Mouse (Mus musculus) G1E (cell line): ENCODE results near the gene Gm45062. TPM values are rescaled to one million over a fixed set of nuclear protein-coding genes. Genes with fewer than 3 reads are reported as not detected.

Source experiments
- ATAC-seq: 2 replicates; pipeline ENCODE4 v1.8.0; 2016; ENCODE audit warnings: mild to moderate bottlenecking; ENCODE audit not compliant: insufficient number of reproducible peaks, poor library complexity, low FRiP score, severe bottlenecking; ENCODE audit errors: extremely low read depth
- DNase-seq: peaks from one replicate; pipeline ENCODE4 v3.0.0; 2012; ENCODE audit warnings: low spot score
- H3K27me3 ChIP-seq: 2 replicates; pipeline ENCODE4 v1.6.1; 2012; ENCODE audit warnings: mild to moderate bottlenecking, low read length, inconsistent platforms; ENCODE audit not compliant: insufficient read depth
- H3K36me3 ChIP-seq: replicated peaks from 2 replicates; pipeline ENCODE3; 2012; ENCODE audit warnings: mild to moderate bottlenecking, inconsistent platforms
- H3K4me1 ChIP-seq: 2 replicates; pipeline ENCODE4 v1.6.1; 2012; ENCODE audit warnings: low read depth, low read length, inconsistent platforms, mixed read lengths; ENCODE audit not compliant: insufficient read depth
- H3K4me3 ChIP-seq: 2 replicates; pipeline ENCODE4 v1.5.1; 2012; ENCODE audit warnings: low read depth, mild to moderate bottlenecking, inconsistent platforms, low read length, moderate library complexity, mixed read lengths
- H3K9me3 ChIP-seq: replicated peaks from 2 replicates; pipeline ENCODE4 v1.6.1; 2012; ENCODE audit warnings: inconsistent platforms
- CTCF ChIP-seq: IDR thresholded peaks from 2 replicates; pipeline ENCODE4 v1.5.1; 2012; ENCODE audit warnings: low read depth, low read length, inconsistent platforms, mixed read lengths
- GATA1 ChIP-seq: IDR thresholded peaks from 2 replicates; pipeline ENCODE4 v1.6.1; 2012; ENCODE audit warnings: borderline replicate concordance, low read length, inconsistent platforms, mixed read lengths
- GATA2 ChIP-seq: IDR thresholded peaks from 2 replicates; pipeline ENCODE4 v1.6.1; 2012; ENCODE audit warnings: low read depth, low read length, inconsistent platforms, borderline replicate concordance
- POLR2AphosphoS5 ChIP-seq: IDR thresholded peaks from 2 replicates; pipeline ENCODE4 v1.6.1; 2012; ENCODE audit warnings: low read depth, low read length, inconsistent platforms; ENCODE audit not compliant: insufficient replicate concordance
- TAL1 ChIP-seq: conservative IDR thresholded peaks from 2 replicates; pipeline ENCODE4 v1.6.1; 2012; ENCODE audit warnings: low read depth, low read length, inconsistent platforms, mixed read lengths
- polyA plus RNA-seq: library from polyadenylated mRNA; stranded (reverse); fragments of >175 nt; gene quantifications from 2 replicates; pipeline ENCODE4 v1.2.3, GENCODE M21; 2012
- total RNA-seq, 2 experiments: library from RNA; stranded (forward) in 1 of 2; stranded (reverse) in 1 of 2; fragments of 200-1000 nt in 1 of 2; fragments of >200 nt in 1 of 2; fragmentation: Nextera tagmentation in 1 of 2; gene quantifications; 2 replicates each; pipeline ENCODE4 v1.2.3; 2014 to 2017

The Gm45062 gene
- total and polyA plus RNA-seq, 3 experiments, result 57.6 to 88.3 TPM; not detected in 1

- no peak overlapping the region for H3K4me3 ChIP-seq
- peaks cover 4% of the 10 kb centered on the region for H3K36me3 ChIP-seq
- no peaks in the 10 kb centered on the region for H3K27me3 ChIP-seq
- no peak for ATAC-seq
- no peak for DNase-seq
- peaks cover 12% of the 10 kb centered on the region for H3K4me1 ChIP-seq
- no peak for TF ChIP-seq GATA1
- no peak for TF ChIP-seq CTCF
- TF ChIP-seq GATA2, result no peak
- TF ChIP-seq TAL1, result no peak
- TF ChIP-seq POLR2AphosphoS5, result no peak
- H3K9me3 ChIP-seq, result no peaks in the 10 kb centered on the region
These were observed 101.6 kb downstream of the Gm45062 start for GRCm38 (mm10) chr6:8360805-8361204.

- no peak for TF ChIP-seq POLR2AphosphoS5
- TF ChIP-seq CTCF, result no peak
- TF ChIP-seq GATA2, result no peak
- TF ChIP-seq GATA1, result no peak
- no peak for TF ChIP-seq TAL1
These were observed 104.9 kb downstream of the Gm45062 start for GRCm38 (mm10) chr6:8364033-8364756.

GRCm38 (mm10) chr6:8364757-8365150 is 105.5 kb downstream of the Gm45062 start:
- Histone ChIP-seq H3K4me3 (no peak overlapping the region), H3K9me3 (no peaks in the 10 kb centered on the region), H3K27me3 (no peaks in the 10 kb centered on the region), H3K4me1 (peaks cover 2% of the 10 kb centered on the region; the same call in 1 of the 2 replicates), H3K36me3 (peaks cover 5% of the 10 kb centered on the region)
- ATAC-seq (no peak), DNase-seq (no peak)
- TF ChIP-seq POLR2AphosphoS5 (no peak), GATA2 (no peak), TAL1 (no peak)

More at GRCm38 (mm10) chr6:8364033-8364756, 104.9 kb downstream of the Gm45062 start:
- Histone ChIP-seq H3K36me3 (peaks cover 5% of the 10 kb centered on the region), H3K9me3 (no peaks in the 10 kb centered on the region), H3K27me3 (no peaks in the 10 kb centered on the region), H3K4me3 (no peak overlapping the region), H3K4me1 (peaks cover 7% of the 10 kb centered on the region)
- ATAC-seq, result no peak
- no peak for DNase-seq

- H3K9me3 ChIP-seq, result no peaks in the 10 kb centered on the region
- TF ChIP-seq GATA1, result no peak
- no peak for TF ChIP-seq GATA2
- TF ChIP-seq POLR2AphosphoS5, result no peak
- no peak for TF ChIP-seq CTCF
- TF ChIP-seq TAL1, result no peak
- H3K36me3 ChIP-seq, result peaks cover 7% of the 10 kb centered on the region
- no peaks in the 10 kb centered on the region for H3K27me3 ChIP-seq
- ATAC-seq (no peak), DNase-seq (no peak)
- peaks cover 2% of the 10 kb centered on the region; the same call in 1 of the 2 replicates for H3K4me1 ChIP-seq
- no peak overlapping the region for H3K4me3 ChIP-seq
These were observed 108.4 kb downstream of the Gm45062 start for GRCm38 (mm10) chr6:8367675-8368074.

GRCm38 (mm10) chr6:8368198-8368864 is 109.1 kb downstream of the Gm45062 start:
- Histone ChIP-seq H3K4me1 (peaks cover 2% of the 10 kb centered on the region; the same call in 1 of the 2 replicates), H3K36me3 (peaks cover 7% of the 10 kb centered on the region), H3K4me3 (no peak overlapping the region), H3K27me3 (no peaks in the 10 kb centered on the region), H3K9me3 (no peaks in the 10 kb centered on the region)
- no peak for TF ChIP-seq GATA1
- no peak for ATAC-seq
- no peak for DNase-seq

GRCm38 (mm10) chr6:8370624-8371023 is 111.4 kb downstream of the Gm45062 start:
- H3K36me3 ChIP-seq, result peaks cover 13% of the 10 kb centered on the region
- H3K4me3 ChIP-seq, result no peak overlapping the region
- H3K4me1 ChIP-seq, result peaks cover 2% of the 10 kb centered on the region; the same call in 1 of the 2 replicates
- ATAC-seq (no peak), DNase-seq (no peak)
- no peaks in the 10 kb centered on the region for H3K9me3 ChIP-seq
- H3K27me3 ChIP-seq, result no peaks in the 10 kb centered on the region
- TF ChIP-seq POLR2AphosphoS5 (no peak), GATA1 (no peak), CTCF (no peak), TAL1 (no peak)

GRCm38 (mm10) chr6:8373051-8373450 is 113.8 kb downstream of the Gm45062 start:
- ATAC-seq (no peak), DNase-seq (no peak)
- Histone ChIP-seq H3K4me1 (no peaks in the 10 kb centered on the region; the same call in 1 of the 2 replicates), H3K36me3 (peaks cover 25% of the 10 kb centered on the region), H3K27me3 (no peaks in the 10 kb centered on the region), H3K4me3 (no peak overlapping the region), H3K9me3 (no peaks in the 10 kb centered on the region)
- TF ChIP-seq CTCF, result no peak
- TF ChIP-seq TAL1, result no peak
